Mouse (Mus musculus): ENCODE data around the gene Mre11a. TPM values are rescaled to one million over a fixed set of nuclear protein-coding genes. Genes with fewer than 3 reads are reported as not detected.

Gene Mre11a
- total RNA-seq, 2 experiments from 2014 or later: 27.4 to 68.7 TPM

DNA sequence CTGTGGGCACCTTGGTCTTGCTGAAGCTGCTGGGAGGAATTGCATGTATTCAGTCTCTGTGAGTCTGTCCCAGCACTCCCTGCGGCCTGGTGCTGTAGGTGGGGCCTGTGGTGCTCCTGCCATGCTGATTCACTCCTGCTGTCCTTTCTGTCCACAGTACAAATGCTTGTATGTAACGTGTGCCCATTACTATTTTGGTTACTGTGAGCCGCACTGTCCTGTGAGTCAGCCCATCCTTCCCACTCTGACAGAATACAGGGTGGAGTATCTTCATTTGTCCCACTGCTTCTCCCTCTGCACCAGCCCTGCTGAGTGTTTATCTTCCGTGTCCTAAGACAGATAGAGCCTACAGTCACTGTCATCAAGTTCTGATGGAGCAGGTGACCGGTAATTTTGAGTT lies 25.7 kb downstream of the Mre11a start:
- ATAC-seq (replicated peaks; ENCODE audit: poor library complexity): no peak

DNA sequence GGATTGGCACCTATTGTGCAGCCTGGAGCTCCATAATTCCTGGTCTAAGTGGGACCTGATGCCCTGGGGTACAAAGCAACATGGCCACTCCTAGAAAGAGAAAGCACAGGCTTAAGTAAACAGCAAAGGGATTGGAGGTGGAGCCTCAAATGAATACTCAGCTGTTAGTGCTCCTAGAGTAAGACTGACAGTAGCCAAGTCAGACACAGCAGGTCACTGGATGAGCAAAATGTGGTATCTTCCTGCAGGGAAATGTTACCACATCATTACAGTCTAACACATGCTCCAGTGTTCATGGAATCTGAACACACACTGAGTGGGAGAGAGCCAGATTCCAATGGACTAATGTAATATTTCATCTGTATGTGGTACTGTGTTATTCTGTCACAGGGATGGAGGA lies 36.9 kb downstream of the Mre11a start:
- ATAC-seq (replicated peaks; ENCODE audit: poor library complexity): no peak

DNA sequence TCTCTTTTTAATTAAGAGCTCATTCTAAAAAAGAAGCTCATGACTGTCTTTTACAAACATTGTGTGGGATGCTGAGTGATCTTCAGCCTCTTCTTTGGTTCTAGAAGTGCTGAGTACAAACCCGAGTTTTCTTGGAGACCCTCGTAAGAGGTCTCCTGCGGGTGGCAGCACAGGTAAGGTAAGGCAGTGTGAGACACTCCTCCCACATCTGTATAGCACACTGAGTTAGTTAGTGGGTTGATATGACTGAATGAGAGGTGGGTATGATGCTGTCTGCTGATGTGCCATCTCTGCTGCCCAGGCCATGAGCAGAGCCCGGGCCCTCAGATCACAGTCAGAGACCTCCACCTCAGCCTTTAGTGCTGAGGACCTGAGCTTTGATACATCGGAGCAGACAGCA lies 40.4 kb downstream of the Mre11a start:
- no peak for ATAC-seq (replicated peaks; ENCODE audit: poor library complexity)

GRCm38 (mm10) chr9:14827875-14828274 lies 43.4 kb downstream of the Mre11a start:
- no peak for ATAC-seq (replicated peaks; ENCODE audit: poor library complexity)

DNA sequence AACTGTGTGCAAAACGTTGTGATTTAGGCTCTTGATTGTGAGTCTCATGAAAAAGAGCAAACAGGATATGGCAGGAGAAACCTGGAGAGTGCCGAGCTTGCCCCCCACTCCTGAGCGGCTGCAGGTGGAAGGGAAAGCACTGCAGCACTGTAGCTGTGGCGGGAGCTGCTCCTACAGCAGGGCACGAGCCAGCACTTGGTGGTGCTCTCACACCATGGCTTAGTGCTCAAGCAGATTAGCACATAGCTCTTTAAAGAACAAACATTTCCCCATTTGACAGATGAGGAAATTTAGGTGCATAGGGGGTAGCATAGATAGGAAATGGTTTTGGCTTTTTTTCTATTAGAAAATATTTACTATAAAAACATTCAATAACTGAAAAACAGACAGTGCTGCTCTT lies 47.6 kb downstream of the Mre11a start:
- no peak for ATAC-seq (replicated peaks; ENCODE audit: poor library complexity)

DNA sequence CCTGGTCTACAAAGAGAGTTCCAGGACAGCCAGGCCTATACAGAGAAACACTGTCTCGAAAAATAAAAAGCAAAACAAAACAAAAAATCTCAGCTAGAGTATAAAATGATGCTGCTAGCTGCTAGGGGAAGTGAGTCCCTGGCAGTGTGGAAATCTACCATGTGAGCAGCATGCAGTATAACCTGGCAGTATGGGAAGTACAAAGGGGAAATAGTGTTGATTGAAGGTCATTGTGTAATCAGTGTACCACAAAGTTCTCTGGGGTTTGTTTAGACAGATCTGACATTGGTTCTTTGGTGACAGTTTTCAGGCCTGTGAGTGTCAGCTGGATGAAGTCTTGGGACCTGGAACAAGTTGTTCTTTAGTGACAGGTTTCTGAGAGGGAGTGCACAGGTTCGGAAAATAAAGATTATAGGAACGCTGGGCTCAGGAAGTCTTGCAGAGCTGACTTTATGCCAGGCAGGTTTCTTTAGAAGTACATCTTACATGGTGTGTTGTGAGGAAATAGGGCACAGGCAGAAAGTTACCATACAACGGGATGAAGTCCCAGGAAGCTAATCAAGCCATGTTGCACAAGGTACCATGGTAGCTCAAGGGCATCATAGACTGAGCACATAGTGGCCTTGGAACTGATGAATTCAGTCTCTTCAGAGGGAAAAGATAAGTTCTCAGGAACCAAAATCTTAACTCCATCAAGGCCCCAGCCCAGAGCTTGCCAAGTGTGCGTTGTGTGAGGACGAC lies 51.1 kb downstream of the Mre11a start:
- ATAC-seq (replicated peaks; ENCODE audit: poor library complexity): peak; percentile 98

DNA sequence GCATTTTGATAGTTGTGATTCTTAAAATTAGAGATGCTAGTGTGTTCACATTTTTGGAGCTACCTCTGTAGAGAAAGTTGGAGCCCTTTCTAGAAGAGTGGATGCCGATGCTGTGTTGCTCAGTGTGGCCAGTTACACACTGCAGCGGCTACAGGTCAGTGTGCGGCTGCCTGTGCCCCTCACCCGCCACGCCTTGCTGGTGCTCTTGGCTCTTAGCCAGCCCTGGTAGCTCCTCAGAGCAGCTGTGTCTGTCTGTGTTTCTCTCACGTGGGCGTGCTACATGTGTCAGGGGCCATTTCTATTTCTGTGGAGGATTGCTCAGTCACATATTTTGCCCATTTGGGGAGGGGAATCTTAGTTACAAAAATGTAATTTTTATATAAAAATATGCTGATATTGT lies 55.1 kb downstream of the Mre11a start:
- no peak for ATAC-seq (replicated peaks; ENCODE audit: poor library complexity)

DNA sequence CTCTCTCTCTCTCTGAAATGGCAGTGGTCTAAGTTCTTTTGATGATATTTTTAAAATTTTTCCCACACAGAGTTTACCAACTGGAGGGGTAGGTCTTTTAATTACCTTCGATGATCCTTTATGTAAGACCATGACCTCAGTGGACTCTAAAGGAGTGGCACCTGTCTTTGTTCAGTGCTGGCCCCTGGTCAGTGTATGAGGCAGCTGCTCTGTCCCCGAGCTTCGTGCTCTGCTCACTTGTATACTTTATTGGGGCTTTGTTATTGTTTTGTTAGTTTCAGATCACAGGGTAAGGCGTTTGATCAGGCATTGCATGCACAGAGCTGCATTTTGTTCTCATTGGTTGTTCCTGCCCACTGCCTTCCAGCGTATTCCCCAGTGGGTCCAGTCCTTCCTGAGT lies 55.5 kb downstream of the Mre11a start:
- ATAC-seq (replicated peaks; ENCODE audit: poor library complexity): no peak

- ATAC-seq (replicated peaks; ENCODE audit: poor library complexity): peak; percentile 97
These were observed 57.7 kb downstream of the Mre11a start for GRCm38 (mm10) chr9:14841878-14842761.

GRCm38 (mm10) chr9:14843311-14843857 lies 58.9 kb downstream of the Mre11a start:
- no peak for ATAC-seq (replicated peaks; ENCODE audit: poor library complexity)

- ATAC-seq (replicated peaks; ENCODE audit: poor library complexity): no peak
These were observed 59.4 kb downstream of the Mre11a start for GRCm38 (mm10) chr9:14843901-14844300.

DNA sequence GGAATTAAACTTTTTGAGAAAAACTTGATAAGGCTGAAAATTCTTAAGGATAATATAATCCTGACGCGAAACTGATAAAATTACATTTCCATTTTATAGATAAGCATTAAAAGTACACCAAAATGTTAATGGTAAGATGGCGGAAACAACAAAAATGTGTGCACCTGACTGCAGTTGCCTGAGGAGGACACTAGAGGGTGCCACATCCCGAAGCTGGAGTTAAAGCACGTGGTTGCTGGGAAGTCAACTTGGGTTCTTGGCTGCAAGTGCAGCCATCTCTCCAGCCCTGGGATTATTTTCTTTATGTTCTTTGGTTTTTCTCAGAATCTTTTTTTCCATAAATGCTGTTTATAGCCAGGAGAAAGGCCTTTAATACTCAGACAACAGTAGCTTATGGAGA lies 62.0 kb downstream of the Mre11a start:
- peak; percentile 68 for ATAC-seq (replicated peaks; ENCODE audit: poor library complexity)

GRCm38 (mm10) chr9:14848267-14848935 lies 63.9 kb downstream of the Mre11a start:
- no peak for ATAC-seq (replicated peaks; ENCODE audit: poor library complexity)

- no peak for ATAC-seq (replicated peaks; ENCODE audit: poor library complexity)
These were observed 70.1 kb downstream of the Mre11a start for GRCm38 (mm10) chr9:14854585-14854984.

GRCm38 (mm10) chr9:14856922-14857654 lies 72.6 kb downstream of the Mre11a start:
- ATAC-seq (replicated peaks; ENCODE audit: poor library complexity): no peak

DNA sequence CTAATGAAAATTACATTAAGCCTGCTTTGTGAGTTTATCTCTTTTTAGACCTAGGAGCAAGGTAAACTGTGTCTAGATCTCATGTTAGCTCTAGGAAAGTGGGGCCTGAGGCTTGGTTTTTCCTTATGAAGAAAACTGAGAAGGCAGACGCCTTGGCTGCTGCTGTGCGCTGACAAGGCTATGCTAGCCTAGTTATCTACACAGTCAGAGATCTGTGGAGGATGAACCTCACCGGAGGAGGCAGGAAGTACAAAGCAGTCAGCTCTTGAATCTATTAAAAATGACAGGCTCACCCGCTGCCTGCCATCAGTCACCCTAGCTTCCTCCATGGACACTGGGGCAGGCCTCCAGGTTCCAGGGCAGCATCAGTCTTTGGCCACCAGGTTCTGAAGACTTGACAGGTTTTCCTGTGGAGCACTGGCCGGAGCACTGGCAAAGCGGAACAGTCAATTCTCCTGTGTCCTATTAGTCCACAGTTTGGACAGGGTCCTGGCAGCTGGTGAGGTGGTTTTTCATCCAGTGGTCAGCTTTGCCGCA lies 73.8 kb downstream of the Mre11a start:
- no peak for ATAC-seq (replicated peaks; ENCODE audit: poor library complexity)

GRCm38 (mm10) chr9:14858782-14859181 lies 74.3 kb downstream of the Mre11a start:
- ATAC-seq (replicated peaks; ENCODE audit: poor library complexity): no peak

GRCm38 (mm10) chr9:14859868-14860639 lies 75.6 kb downstream of the Mre11a start, which contains the start of gene Gpr83:
TSS of gene Gpr83 (plus strand) at chr9:14860210.
- peak; percentile 59 for ATAC-seq (replicated peaks; ENCODE audit: poor library complexity)

DNA sequence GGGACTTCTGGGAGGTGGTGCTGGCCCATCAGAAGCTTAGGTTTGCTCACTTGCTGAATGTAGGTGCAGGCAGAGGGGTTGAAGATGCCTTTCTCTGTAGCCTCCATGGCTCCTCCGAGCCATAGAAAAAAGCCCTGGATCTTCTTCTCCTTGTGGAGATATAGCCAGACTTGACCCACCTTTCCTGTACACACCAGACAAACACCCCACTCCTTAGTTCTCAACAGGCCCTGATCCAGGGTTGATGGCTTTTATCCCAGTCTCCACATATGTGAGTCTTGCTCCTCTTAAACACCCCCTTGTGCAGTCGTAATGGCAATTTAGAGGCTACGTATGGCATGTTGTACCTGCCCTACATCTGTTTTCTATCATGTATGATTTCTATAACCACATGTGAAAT lies 78.7 kb downstream of the Mre11a start:
- no peak for ATAC-seq (replicated peaks; ENCODE audit: poor library complexity)

Measured in megakaryocyte progenitor cell, adult 5-6 weeks (primary cell).